15 mouse cellular contexts compared by ENCODE assay signal in genomic region chr16:15385557-15386240, GRCm38 (mm10).
DNase-seq lines count a peak whose midpoint lies in the region; ATAC-seq and TF ChIP-seq lines count a peak whose summit lies in the region.
"Had no signal": no experiment of that assay in that cellular context is flagged by ENCODE, and none has a peak within 500 bp of the region (broad histone marks: within the 10 kb centered on the region; RNA-seq: fewer than 3 reads in every experiment).

No protein-coding gene starts in this region.

- H3K36me3 ChIP-seq in heart, embryonic 11.5 days (ENCODE audit: control insufficient read depth, insufficient read depth, low read length): no peaks in the 10 kb centered on the region
- no peaks in the 10 kb centered on the region for H3K36me3 ChIP-seq in kidney, embryonic 14.5 days (ENCODE audit: control insufficient read depth, insufficient read depth, low read length)
- no peaks in the 10 kb centered on the region for H3K36me3 ChIP-seq in embryonic facial prominence, embryonic 13.5 days
- no peaks in the 10 kb centered on the region for H3K36me3 ChIP-seq in limb, embryonic 14.5 days (ENCODE audit: control insufficient read depth, insufficient read depth, low read length)
- H3K36me3 ChIP-seq: forebrain, embryonic 12.5 days; midbrain, embryonic 10.5 days; neural tube, embryonic 12.5 days had no signal

- H3K27ac ChIP-seq in heart, embryonic 11.5 days (ENCODE audit: low read depth, low read length): peak overlapping the region; percentile 52
- H3K27ac ChIP-seq in kidney, embryonic 14.5 days (ENCODE audit: low read depth, low read length): peak overlapping the region; percentile 53; the same call in 1 of the 2 replicates
- peak overlapping the region; percentile 57 for H3K27ac ChIP-seq in embryonic facial prominence, embryonic 13.5 days
- H3K27ac ChIP-seq in limb, embryonic 14.5 days (replicated peaks; ENCODE audit: low read depth, low read length): 0 out of 2 replicates have a peak overlapping the region, but pooled peaks have one; percentile 9
- H3K27ac ChIP-seq: forebrain, embryonic 12.5 days; liver, embryonic 14.5 days; midbrain, embryonic 10.5 days; neural tube, embryonic 12.5 days had no signal

- no peak overlapping the region for H3K4me3 ChIP-seq in heart, embryonic 11.5 days (ENCODE audit: low read depth, low read length)
- H3K4me3 ChIP-seq in kidney, embryonic 14.5 days (ENCODE audit: low read length): no peak overlapping the region
- no peak overlapping the region for H3K4me3 ChIP-seq in embryonic facial prominence, embryonic 13.5 days
- H3K4me3 ChIP-seq in limb, embryonic 14.5 days (replicated peaks; ENCODE audit: low read length): no peak overlapping the region
- H3K4me3 ChIP-seq: forebrain, embryonic 12.5 days; midbrain, embryonic 10.5 days; neural tube, embryonic 12.5 days had no signal

- TF ChIP-seq POLR2A in limb, embryonic 14.5 days (IDR thresholded peaks at IDR 0.05; ENCODE audit: borderline replicate concordance, extremely low read depth, insufficient read depth, insufficient read length): no peak

- H3K9me3 ChIP-seq in heart, embryonic 11.5 days (replicated peaks; ENCODE audit: control insufficient read depth, low read length): no peaks in the 10 kb centered on the region
- H3K9me3 ChIP-seq in kidney, embryonic 14.5 days (ENCODE audit: control insufficient read depth, low read length): no peaks in the 10 kb centered on the region
- no peaks in the 10 kb centered on the region for H3K9me3 ChIP-seq in embryonic facial prominence, embryonic 13.5 days
- no peaks in the 10 kb centered on the region for H3K9me3 ChIP-seq in limb, embryonic 14.5 days (ENCODE audit: control insufficient read depth, low read length)
- H3K9me3 ChIP-seq: forebrain, embryonic 12.5 days; midbrain, embryonic 10.5 days; neural tube, embryonic 12.5 days had no signal

- no peak for ATAC-seq in heart, embryonic 11.5 days (replicated peaks; ENCODE audit: insufficient number of reproducible peaks, low FRiP score, low TSS enrichment)
- no peak for ATAC-seq in kidney, embryonic 14.5 days (ENCODE audit: low FRiP score, low TSS enrichment)
- ATAC-seq in embryonic facial prominence, embryonic 13.5 days (ENCODE audit: insufficient number of reproducible peaks, insufficient read depth, low FRiP score, low TSS enrichment, low read depth): no peak
- ATAC-seq in limb, embryonic 14.5 days (ENCODE audit: low FRiP score, low read depth): peak; percentile 6; the same call in 1 of the 2 replicates

- no peak overlapping the region for H3K4me2 ChIP-seq in heart, embryonic 11.5 days
- no peak overlapping the region for H3K4me2 ChIP-seq in kidney, embryonic 14.5 days (replicated peaks; ENCODE audit: low read depth, low read length)
- H3K4me2 ChIP-seq in embryonic facial prominence, embryonic 13.5 days: no peak overlapping the region
- H3K4me2 ChIP-seq in limb, embryonic 14.5 days (replicated peaks; ENCODE audit: low read depth, low read length, severe bottlenecking): no peak overlapping the region
- H3K4me2 ChIP-seq: forebrain, embryonic 12.5 days; neural tube, embryonic 12.5 days had no signal

- H3K27me3 ChIP-seq in heart, embryonic 11.5 days (ENCODE audit: control insufficient read depth, insufficient read depth, low read length): no peaks in the 10 kb centered on the region
- H3K27me3 ChIP-seq in kidney, embryonic 14.5 days (ENCODE audit: control insufficient read depth, insufficient read depth, low read length): no peaks in the 10 kb centered on the region
- no peaks in the 10 kb centered on the region for H3K27me3 ChIP-seq in embryonic facial prominence, embryonic 13.5 days
- H3K27me3 ChIP-seq in limb, embryonic 14.5 days (ENCODE audit: control insufficient read depth, insufficient read depth, low read length): no peaks in the 10 kb centered on the region
- H3K27me3 ChIP-seq: CH12.LX; forebrain, embryonic 12.5 days; neural tube, embryonic 12.5 days had no signal

- H3K9ac ChIP-seq in heart, embryonic 11.5 days (ENCODE audit: low read depth, low read length): no peak overlapping the region
- H3K9ac ChIP-seq in kidney, embryonic 14.5 days (ENCODE audit: low read depth, low read length): no peak overlapping the region
- H3K9ac ChIP-seq in embryonic facial prominence, embryonic 13.5 days: no peak overlapping the region
- no peak overlapping the region for H3K9ac ChIP-seq in limb, embryonic 14.5 days (ENCODE audit: low read depth, low read length, severe bottlenecking)
- H3K9ac ChIP-seq: forebrain, embryonic 12.5 days; liver, embryonic 14.5 days; neural tube, embryonic 12.5 days had no signal

- DNase-seq in heart, adult 11 months: no peak
- DNase-seq in kidney, postnatal 10 days: no peak
- no peak for DNase-seq in limb, embryonic 14.5 days (ENCODE audit: low spot score)
- no peak for DNase-seq in urinary bladder, postnatal 10 days (ENCODE audit: low spot score)
- no peak for DNase-seq in right cerebral cortex, postnatal 14 days
- DNase-seq: cerebellum, adult 9-10 months; thymus, postnatal 4 days had no signal

- no peaks in the 10 kb centered on the region for H3K4me1 ChIP-seq in heart, embryonic 11.5 days (ENCODE audit: control insufficient read depth, insufficient read depth, low read length)
- no peaks in the 10 kb centered on the region for H3K4me1 ChIP-seq in kidney, embryonic 14.5 days (ENCODE audit: control insufficient read depth, insufficient read depth, low read length)
- peaks cover 12% of the 10 kb centered on the region for H3K4me1 ChIP-seq in embryonic facial prominence, embryonic 13.5 days
- H3K4me1 ChIP-seq in limb, embryonic 14.5 days (ENCODE audit: control insufficient read depth, insufficient read depth, low read length): no peaks in the 10 kb centered on the region
- H3K4me1 ChIP-seq: forebrain, embryonic 12.5 days; midbrain, embryonic 10.5 days; neural tube, embryonic 12.5 days had no signal

- WGBS in heart, embryonic 11.5 days (ENCODE audit: insufficient replicate concordance): 62% methylated on average over 3 of the region's 3 CpGs
- WGBS in kidney, embryonic 14.5 days: 63% methylated on average over 3 of the region's 3 CpGs
- 47% methylated on average over 3 of the region's 3 CpGs for WGBS in embryonic facial prominence, embryonic 13.5 days
- 55% methylated on average over 3 of the region's 3 CpGs for WGBS in limb, embryonic 14.5 days
